Mouse (Mus musculus): Measurements from ENCODE around the gene Iqgap1. TPM values are rescaled to one million over a fixed set of nuclear protein-coding genes. Genes with fewer than 3 reads are reported as not detected.
"Not testable (repeated sequence)": the region's sequence is repeated elsewhere in the genome, so short reads cannot be mapped to it uniquely, and the experiment has no call there.

Gene Iqgap1
- polyA plus RNA-seq, 1 experiment from 2014 or later, result 92.3 TPM

GRCm38 (mm10) chr7:80753613-80754012, 72.2 kb downstream of the Iqgap1 start:
- H3K9ac ChIP-seq, result no peak overlapping the region
- H3K4me1 ChIP-seq (ENCODE audit: insufficient read depth), result no peaks in the 10 kb centered on the region
- H3K36me3 ChIP-seq (ENCODE audit: insufficient read depth), result peaks cover 75% of the 10 kb centered on the region
- no peaks in the 10 kb centered on the region for H3K27me3 ChIP-seq (ENCODE audit: insufficient read depth, low read length)
- no peak overlapping the region for H3K4me3 ChIP-seq (ENCODE audit: low read depth, low read length)
- peak overlapping the region; percentile 42; the same call in 1 of the 2 replicates for H3K27ac ChIP-seq (ENCODE audit: low read depth)
- H3K4me2 ChIP-seq, result no peak overlapping the region
- DNase-seq (no peak), ATAC-seq (ENCODE audit: insufficient read depth) (no peak)
- TF ChIP-seq CTCF (IDR thresholded peaks at IDR 0.05; ENCODE audit: low read depth), result no peak
- H3K9me3 ChIP-seq (ENCODE audit: low read depth, low read length), result no peaks in the 10 kb centered on the region
- WGBS, result 68% methylated on average over 2 of the region's 2 CpGs

DNA sequence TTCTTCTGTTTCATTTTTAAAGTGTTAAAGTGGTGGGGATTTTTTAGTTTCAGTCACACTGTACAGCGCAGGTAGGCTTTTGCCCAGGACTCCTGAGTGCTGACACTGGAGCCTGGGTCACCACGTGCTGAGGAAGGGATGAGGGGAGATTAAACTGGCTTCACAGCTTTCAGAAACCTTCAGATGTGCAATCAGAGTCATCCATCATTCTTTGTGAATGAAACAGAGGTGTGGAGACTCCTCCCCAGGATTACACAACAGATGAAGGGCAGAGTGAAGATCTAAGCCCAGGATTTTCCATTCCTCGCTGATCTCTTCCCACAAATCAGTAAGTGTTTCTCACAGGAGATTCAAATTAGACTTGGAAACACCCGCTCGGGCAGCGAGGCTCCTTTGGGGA, 76.2 kb downstream of the Iqgap1 start:
- Histone ChIP-seq H3K4me3 (ENCODE audit: low read depth, low read length) (no peak overlapping the region), H3K9ac (no peak overlapping the region), H3K4me2 (no peak overlapping the region), H3K27ac (ENCODE audit: low read depth) (no peak overlapping the region), H3K27me3 (ENCODE audit: insufficient read depth, low read length) (no peaks in the 10 kb centered on the region), H3K9me3 (ENCODE audit: low read depth, low read length) (no peaks in the 10 kb centered on the region), H3K36me3 (ENCODE audit: insufficient read depth) (peaks cover 74% of the 10 kb centered on the region), H3K4me1 (ENCODE audit: insufficient read depth) (peaks cover 8% of the 10 kb centered on the region; the same call in 1 of the 2 replicates)
- ATAC-seq (ENCODE audit: insufficient read depth) (no peak), DNase-seq (no peak)
- TF ChIP-seq CTCF (IDR thresholded peaks at IDR 0.05; ENCODE audit: low read depth), result no peak
- WGBS, result 63% methylated on average over 6 of the region's 6 CpGs

GRCm38 (mm10) chr7:80749109-80749508, 76.7 kb downstream of the Iqgap1 start:
- ATAC-seq (ENCODE audit: insufficient read depth); H3K27me3 ChIP-seq (ENCODE audit: insufficient read depth, low read length); H3K4me3 ChIP-seq (ENCODE audit: low read depth, low read length); H3K27ac ChIP-seq (ENCODE audit: low read depth); DNase-seq; H3K4me2 ChIP-seq; H3K9ac ChIP-seq; H3K9me3 ChIP-seq (ENCODE audit: low read depth, low read length): not testable (repeated sequence)
- Histone ChIP-seq H3K36me3 (ENCODE audit: insufficient read depth) (peaks cover 75% of the 10 kb centered on the region), H3K4me1 (ENCODE audit: insufficient read depth) (peaks cover 11% of the 10 kb centered on the region)
- 0 out of 2 replicates have a peak, but pooled peaks have one; percentile 6 for TF ChIP-seq CTCF (IDR thresholded peaks at IDR 0.05; ENCODE audit: low read depth)
- WGBS, result 95% methylated on average over 10 of the region's 10 CpGs

DNA sequence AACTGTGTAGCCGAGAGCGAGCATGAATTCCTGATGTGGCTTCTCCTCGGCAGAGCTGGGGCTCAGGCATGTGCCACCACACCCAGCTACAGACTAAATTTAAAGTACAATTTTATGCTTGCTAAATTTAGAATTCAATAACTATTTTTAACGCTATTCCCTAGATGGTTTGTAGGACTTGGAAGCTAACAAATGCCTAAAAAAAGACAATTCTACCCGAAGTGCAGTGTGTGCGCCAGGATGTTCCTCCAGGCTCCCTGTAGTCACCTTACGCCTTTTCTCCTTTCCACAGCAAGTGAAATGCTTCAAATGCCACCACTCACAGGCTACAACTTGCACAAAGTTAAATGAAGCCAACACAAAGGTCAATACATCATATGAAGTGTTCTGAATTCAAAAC, 78.4 kb downstream of the Iqgap1 start:
- Histone ChIP-seq H3K36me3 (ENCODE audit: insufficient read depth) (peaks cover 77% of the 10 kb centered on the region), H3K4me3 (ENCODE audit: low read depth, low read length) (no peak overlapping the region), H3K9ac (no peak overlapping the region), H3K9me3 (ENCODE audit: low read depth, low read length) (no peaks in the 10 kb centered on the region), H3K27me3 (ENCODE audit: insufficient read depth, low read length) (no peaks in the 10 kb centered on the region), H3K4me2 (no peak overlapping the region), H3K4me1 (ENCODE audit: insufficient read depth) (peaks cover 12% of the 10 kb centered on the region), H3K27ac (ENCODE audit: low read depth) (no peak overlapping the region)
- 72% methylated on average over 7 of the region's 7 CpGs for WGBS
- DNase-seq (no peak), ATAC-seq (ENCODE audit: insufficient read depth) (no peak)
- TF ChIP-seq CTCF (IDR thresholded peaks at IDR 0.05; ENCODE audit: low read depth), result no peak

GRCm38 (mm10) chr7:80746166-80746761, 79.5 kb downstream of the Iqgap1 start:
- ATAC-seq (ENCODE audit: insufficient read depth), result no peak
- Histone ChIP-seq H3K36me3 (ENCODE audit: insufficient read depth) (peaks cover 77% of the 10 kb centered on the region), H3K4me3 (ENCODE audit: low read depth, low read length) (no peak overlapping the region), H3K4me2 (no peak overlapping the region), H3K9ac (no peak overlapping the region), H3K27me3 (ENCODE audit: insufficient read depth, low read length) (no peaks in the 10 kb centered on the region), H3K9me3 (ENCODE audit: low read depth, low read length) (no peaks in the 10 kb centered on the region), H3K27ac (ENCODE audit: low read depth) (peak overlapping the region; percentile 38; the same call in 1 of the 2 replicates), H3K4me1 (ENCODE audit: insufficient read depth) (peaks cover 12% of the 10 kb centered on the region)
- no peak for DNase-seq
- TF ChIP-seq CTCF (IDR thresholded peaks at IDR 0.05; ENCODE audit: low read depth), result no peak
- 35% methylated on average over 5 of the region's 5 CpGs for WGBS

DNA sequence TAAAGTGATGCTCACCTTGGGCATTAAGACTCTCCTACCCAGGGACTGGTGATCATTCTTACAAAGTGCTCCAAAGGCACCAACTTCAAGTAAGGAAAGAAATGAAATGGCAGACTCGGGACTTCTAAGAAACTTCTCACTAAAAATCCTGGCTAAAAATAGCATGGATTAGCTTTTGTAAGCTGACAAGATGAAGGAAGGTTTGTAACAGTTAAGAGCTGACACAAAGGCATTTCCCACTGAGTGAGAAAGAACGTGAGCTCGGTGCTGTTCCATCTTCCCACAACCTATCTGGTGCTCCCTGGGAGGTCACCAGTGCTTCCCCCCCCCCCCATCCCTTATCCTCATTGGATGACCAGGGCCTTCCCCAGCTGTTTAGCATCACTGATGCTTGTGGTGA, 80.0 kb downstream of the Iqgap1 start:
- Histone ChIP-seq H3K36me3 (ENCODE audit: insufficient read depth) (peaks cover 75% of the 10 kb centered on the region), H3K27ac (ENCODE audit: low read depth) (peak overlapping the region; percentile 65; the same call in 1 of the 2 replicates), H3K9ac (no peak overlapping the region), H3K27me3 (ENCODE audit: insufficient read depth, low read length) (no peaks in the 10 kb centered on the region), H3K9me3 (ENCODE audit: low read depth, low read length) (no peaks in the 10 kb centered on the region), H3K4me2 (no peak overlapping the region), H3K4me1 (ENCODE audit: insufficient read depth) (peaks cover 12% of the 10 kb centered on the region), H3K4me3 (ENCODE audit: low read depth, low read length) (no peak overlapping the region)
- ATAC-seq (ENCODE audit: insufficient read depth) (no peak), DNase-seq (peak; percentile 5)
- 29% methylated on average over 3 of the region's 3 CpGs for WGBS
- TF ChIP-seq CTCF (IDR thresholded peaks at IDR 0.05; ENCODE audit: low read depth), result no peak

DNA sequence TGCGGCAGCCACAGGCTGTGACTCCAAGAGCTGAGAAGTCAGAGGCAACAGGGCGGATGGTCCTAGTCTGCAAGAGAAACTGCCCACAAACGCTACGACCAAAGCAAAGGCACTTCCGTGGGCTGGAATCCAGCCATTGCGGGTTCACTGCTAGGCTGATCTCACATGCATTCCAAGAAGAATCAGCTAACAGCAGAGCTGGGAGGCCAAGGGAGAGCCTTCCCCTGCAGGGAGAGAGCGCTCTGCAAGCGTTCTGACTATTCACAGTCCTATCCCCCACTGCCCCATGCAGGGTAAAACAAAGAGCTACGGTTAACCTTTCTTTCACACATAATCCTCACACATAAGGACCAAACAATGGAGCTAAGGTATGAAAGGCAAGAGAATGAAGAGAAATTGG, 80.5 kb downstream of the Iqgap1 start:
- Histone ChIP-seq H3K4me2 (no peak overlapping the region), H3K27me3 (ENCODE audit: insufficient read depth, low read length) (no peaks in the 10 kb centered on the region), H3K4me1 (ENCODE audit: insufficient read depth) (peaks cover 12% of the 10 kb centered on the region), H3K9me3 (ENCODE audit: low read depth, low read length) (no peaks in the 10 kb centered on the region), H3K36me3 (ENCODE audit: insufficient read depth) (peaks cover 71% of the 10 kb centered on the region), H3K9ac (no peak overlapping the region), H3K27ac (ENCODE audit: low read depth) (peak overlapping the region; percentile 65; the same call in 1 of the 2 replicates), H3K4me3 (ENCODE audit: low read depth, low read length) (no peak overlapping the region)
- WGBS, result 23% methylated on average over 9 of the region's 9 CpGs
- TF ChIP-seq CTCF (IDR thresholded peaks at IDR 0.05; ENCODE audit: low read depth), result no peak
- DNase-seq (peak; percentile 79), ATAC-seq (ENCODE audit: insufficient read depth) (peak; percentile 52; the same call in 1 of the 2 replicates)
